Mouse (Mus musculus) hindbrain, embryonic 15.5 days (tissue): Measurements from ENCODE around the gene Mrpl50. TPM values are rescaled to one million over a fixed set of nuclear protein-coding genes. Genes with fewer than 3 reads are reported as not detected.
"Not testable (repeated sequence)": the region's sequence is repeated elsewhere in the genome, so short reads cannot be mapped to it uniquely, and the experiment has no call there.

ENCODE experiments used
- ATAC-seq: fragments of 200-750 bp; cut with Nextera tagmentation; 2 replicates; pipeline ENCODE4 v1.8.0; 2017; ENCODE audit warnings: low read depth, moderate number of reproducible peaks, moderate TSS enrichment; ENCODE audit not compliant: low FRiP score
- H3K27ac ChIP-seq: fragments of 300-500 bp; sonication (generic); replicated peaks from 2 replicates; pipeline ENCODE4 v1.5.1; 2015; ENCODE audit warnings: mild to moderate bottlenecking, inconsistent platforms
- H3K27me3 ChIP-seq: fragments of 300-500 bp; sonication (generic); 2 replicates; pipeline ENCODE4 v1.6.1; 2015; ENCODE audit warnings: control low read depth, inconsistent platforms
- H3K36me3 ChIP-seq: fragments of 300-500 bp; sonication (generic); 2 replicates; pipeline ENCODE4 v1.6.1; 2015; ENCODE audit warnings: control low read depth, inconsistent platforms
- H3K4me1 ChIP-seq: fragments of 300-500 bp; sonication (generic); replicated peaks from 2 replicates; pipeline ENCODE4 v1.6.1; 2015; ENCODE audit warnings: control low read depth, inconsistent platforms
- H3K4me2 ChIP-seq: fragments of 300-500 bp; sonication (generic); 2 replicates; pipeline ENCODE4 v1.6.1; 2015; ENCODE audit warnings: moderate library complexity, mild to moderate bottlenecking, inconsistent platforms
- H3K4me3 ChIP-seq: fragments of 300-500 bp; sonication (generic); 2 replicates; pipeline ENCODE4 v1.5.1; 2015; ENCODE audit warnings: mild to moderate bottlenecking, inconsistent platforms
- H3K9ac ChIP-seq: fragments of 300-500 bp; sonication (generic); 2 replicates; pipeline ENCODE4 v1.6.1; 2015; ENCODE audit warnings: inconsistent platforms
- H3K9me3 ChIP-seq: fragments of 300-500 bp; sonication (generic); 2 replicates; pipeline ENCODE4 v1.6.1; 2016; ENCODE audit warnings: control low read depth, inconsistent platforms
- WGBS: fragments of 180-500 bp; shearing (Covaris S2); methylation state at CpG from one replicate; pipeline ENCODE4 v1.1.7; 2015; 5-methylcytosine and 5-hydroxymethylcytosine counted together
- polyA plus RNA-seq: library from polyadenylated mRNA; unstranded; fragments of >200 nt; fragmentation: Nextera tagmentation; extraction: Ambion mirVana; gene quantifications from 2 replicates; pipeline ENCODE4 v1.2.1, GENCODE M21; 2015

The Mrpl50 gene
- polyA plus RNA-seq, 1 experiment from 2014 or later = 72.9 TPM

GRCm38 (mm10) chr4:49503563-49503962 is 17.3 kb downstream of the Mrpl50 start:
- 91% methylated on average over 1 of the region's 1 CpGs for WGBS
- ATAC-seq = no peak

DNA sequence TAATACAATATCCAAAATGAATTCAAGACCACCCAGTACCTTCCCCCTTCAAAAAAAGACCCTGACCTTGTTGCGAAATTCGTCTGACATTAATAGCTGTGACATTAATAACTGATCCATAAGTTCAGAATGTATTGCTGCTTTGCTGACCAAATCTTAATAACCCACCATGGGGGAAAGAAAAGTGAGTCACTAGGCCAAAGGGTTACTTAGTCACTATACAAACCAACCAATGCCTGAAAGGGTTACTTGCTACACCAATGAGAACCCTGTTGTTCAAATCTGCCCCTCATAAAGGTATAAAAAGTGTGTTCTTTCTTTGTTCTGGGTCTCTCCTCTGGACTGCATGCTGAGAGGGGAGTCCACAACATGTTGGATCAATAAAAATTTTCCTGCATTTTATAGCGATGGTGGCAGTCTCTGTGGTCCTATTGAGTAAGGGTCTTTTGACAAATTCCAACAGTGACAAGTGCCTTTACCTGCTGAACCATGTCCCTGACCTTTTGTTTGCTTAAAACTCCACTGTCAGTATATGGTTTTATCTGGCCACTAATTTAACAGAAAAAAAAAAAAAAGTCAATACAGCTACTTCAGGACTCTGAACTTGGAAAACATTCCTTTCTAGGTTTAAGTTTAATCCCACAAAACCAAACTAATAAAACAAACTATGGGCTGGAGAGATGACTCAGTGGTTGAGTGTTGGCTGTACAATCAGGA is 34.8 kb downstream of the Mrpl50 start:
- not testable (repeated sequence) for H3K27ac ChIP-seq, H3K4me3 ChIP-seq, H3K4me1 ChIP-seq, H3K4me2 ChIP-seq, H3K9ac ChIP-seq, H3K27me3 ChIP-seq, ATAC-seq, H3K9me3 ChIP-seq, H3K36me3 ChIP-seq
- 80% methylated on average over 3 of the region's 3 CpGs for WGBS

More at GRCm38 (mm10) chr4:49503563-49503962, 17.3 kb downstream of the Mrpl50 start:
- Histone ChIP-seq H3K36me3 (no peaks in the 10 kb centered on the region), H3K9me3 (no peaks in the 10 kb centered on the region), H3K9ac (no peak overlapping the region), H3K27me3 (no peaks in the 10 kb centered on the region), H3K4me3 (no peak overlapping the region), H3K4me2 (no peak overlapping the region), H3K27ac (no peak overlapping the region), H3K4me1 (no peaks in the 10 kb centered on the region)

- H3K9ac ChIP-seq = no peak overlapping the region
- no peak overlapping the region for H3K4me3 ChIP-seq
- H3K27ac ChIP-seq = no peak overlapping the region
- H3K9me3 ChIP-seq = no peaks in the 10 kb centered on the region
- H3K4me2 ChIP-seq = no peak overlapping the region
- H3K4me1 ChIP-seq = no peaks in the 10 kb centered on the region
- no peaks in the 10 kb centered on the region for H3K27me3 ChIP-seq
- no peaks in the 10 kb centered on the region for H3K36me3 ChIP-seq
- no peak for ATAC-seq
Observed at GRCm38 (mm10) chr4:49485442-49485841, 35.5 kb downstream of the Mrpl50 start.

DNA sequence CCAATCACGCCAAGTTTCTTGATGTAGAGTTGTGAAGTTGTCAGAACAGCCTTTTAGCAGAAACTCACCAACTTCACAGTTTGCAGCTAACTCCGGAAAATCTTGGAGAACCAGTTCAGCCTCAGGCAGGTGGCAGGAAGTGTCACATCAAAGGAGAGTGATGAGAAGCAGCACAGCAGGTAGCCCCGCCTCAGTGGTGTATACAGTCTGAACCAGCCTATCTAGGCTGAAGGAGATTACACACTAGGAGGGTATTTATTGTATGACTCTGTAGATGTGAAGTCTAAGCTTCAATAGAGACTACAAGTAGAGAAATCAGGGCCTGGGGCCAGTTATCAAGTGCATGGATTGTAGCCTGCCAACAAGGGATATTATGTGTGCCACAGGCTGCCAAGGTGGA is 40.0 kb downstream of the Mrpl50 start:
- Histone ChIP-seq H3K9me3 (no peaks in the 10 kb centered on the region), H3K4me3 (no peak overlapping the region), H3K4me1 (no peaks in the 10 kb centered on the region), H3K36me3 (no peaks in the 10 kb centered on the region), H3K27ac (no peak overlapping the region), H3K4me2 (no peak overlapping the region), H3K27me3 (no peaks in the 10 kb centered on the region), H3K9ac (no peak overlapping the region)
- WGBS = 45% methylated on average over 3 of the region's 3 CpGs
- no peak for ATAC-seq

DNA sequence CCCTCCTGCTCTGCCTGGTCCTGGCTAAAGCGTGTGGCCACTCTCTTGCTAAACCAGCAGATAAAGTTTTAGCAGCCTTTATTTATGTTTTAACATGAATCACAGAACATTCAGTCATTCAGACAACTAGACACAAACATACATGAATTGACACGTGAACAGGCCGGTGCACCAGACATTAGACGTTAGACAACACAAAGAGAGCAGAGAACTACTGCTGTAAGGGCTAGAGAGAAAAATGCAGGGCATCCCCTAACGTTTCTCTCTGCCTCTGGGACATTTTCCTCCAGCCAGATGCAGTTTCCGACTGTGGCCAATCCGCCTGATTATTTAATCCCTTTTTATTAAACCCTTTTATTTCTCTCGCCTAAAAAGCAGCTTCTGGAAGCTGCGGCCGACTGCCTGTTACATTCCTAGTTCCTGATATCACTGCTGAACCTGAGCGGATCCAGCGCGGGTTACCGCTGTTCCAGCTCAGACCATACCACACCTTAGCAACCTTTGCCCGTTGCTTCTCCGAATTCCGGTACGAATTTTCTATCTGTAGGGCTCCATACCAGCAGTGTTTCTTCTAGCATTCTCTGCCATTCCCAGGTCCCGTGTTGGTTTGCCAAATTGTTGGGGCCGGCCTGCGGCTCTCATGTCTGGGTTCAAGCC is 40.7 kb downstream of the Mrpl50 start:
- H3K4me1 ChIP-seq = no peaks in the 10 kb centered on the region
- no peaks in the 10 kb centered on the region for H3K27me3 ChIP-seq
- H3K4me3 ChIP-seq = no peak overlapping the region
- no peak for ATAC-seq
- no peak overlapping the region for H3K9ac ChIP-seq
- peak overlapping the region; percentile 3; the same call in 1 of the 2 replicates for H3K4me2 ChIP-seq
- 29% methylated on average over 21 of the region's 21 CpGs for WGBS
- H3K36me3 ChIP-seq = no peaks in the 10 kb centered on the region
- H3K27ac ChIP-seq = no peak overlapping the region
- H3K9me3 ChIP-seq = no peaks in the 10 kb centered on the region

DNA sequence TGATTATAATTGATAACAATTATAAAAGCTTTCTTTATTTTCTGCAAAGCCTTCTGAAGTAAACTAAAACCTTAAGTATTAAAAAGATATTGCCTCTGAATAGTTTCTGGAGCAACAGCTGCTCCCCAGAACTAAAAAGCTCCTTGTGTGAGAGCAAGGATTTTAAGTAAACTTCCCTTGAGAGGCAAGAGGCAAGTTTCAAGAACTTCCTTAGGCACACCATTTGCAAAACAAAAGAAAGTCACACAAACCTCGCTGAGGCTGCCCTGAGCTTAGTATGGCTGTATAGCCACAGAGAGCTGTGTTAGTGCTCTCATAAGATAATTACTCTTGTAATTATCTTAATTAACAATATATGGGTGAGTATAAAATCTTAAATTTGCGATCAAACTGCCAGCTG is 41.9 kb downstream of the Mrpl50 start:
- not testable (repeated sequence) for ATAC-seq, H3K4me1 ChIP-seq
- 23% methylated on average over 2 of the region's 2 CpGs for WGBS

DNA sequence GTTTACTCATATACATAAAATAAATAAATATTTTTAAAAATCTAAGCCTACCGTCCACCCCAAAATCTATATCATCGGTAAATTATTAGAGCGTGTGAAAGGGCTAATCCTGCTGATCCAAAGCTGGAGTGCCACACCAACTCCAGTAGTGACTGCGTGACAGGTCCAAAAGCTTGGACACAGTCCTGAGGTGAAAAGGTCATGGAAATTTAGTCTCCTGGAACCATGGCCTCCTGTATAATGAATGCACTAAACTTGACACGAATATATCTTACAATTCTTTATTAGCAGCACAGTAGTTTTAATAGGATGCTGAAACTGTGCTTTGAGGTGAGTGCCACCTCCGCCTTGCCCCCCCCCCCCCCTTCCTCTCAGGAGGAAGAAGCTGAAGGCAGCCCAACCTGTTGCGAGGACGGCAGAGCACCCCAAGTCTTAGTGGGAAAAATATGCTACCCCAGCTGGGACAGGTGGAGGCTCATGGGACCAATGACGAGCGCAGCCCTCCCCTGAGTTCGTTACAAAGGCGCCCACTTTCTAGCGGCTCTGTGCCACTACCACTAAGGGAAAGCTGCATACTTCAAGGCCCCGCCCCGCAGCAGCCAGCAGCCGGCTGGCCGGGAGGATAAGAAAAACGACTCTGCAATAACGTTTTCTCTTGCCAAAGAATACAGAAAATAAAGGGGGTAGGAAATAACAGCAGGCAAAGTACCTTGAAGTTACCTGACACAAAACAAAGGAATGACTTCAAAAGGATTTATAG is 42.6 kb downstream of the Mrpl50 start:
- 20% methylated on average over 19 of the region's 19 CpGs for WGBS
- peak; percentile 61; the same call in 1 of the 2 replicates for ATAC-seq
- Histone ChIP-seq H3K27me3 (no peaks in the 10 kb centered on the region), H3K4me3 (peak overlapping the region; percentile 10), H3K36me3 (no peaks in the 10 kb centered on the region), H3K4me1 (no peaks in the 10 kb centered on the region), H3K4me2 (peak overlapping the region; percentile 48), H3K27ac (no peak overlapping the region), H3K9me3 (no peaks in the 10 kb centered on the region), H3K9ac (no peak overlapping the region)

More for the DNA sequence above, 41.9 kb downstream of the Mrpl50 start:
- H3K4me3 ChIP-seq, H3K4me2 ChIP-seq, H3K27ac ChIP-seq, H3K9ac ChIP-seq, H3K27me3 ChIP-seq, H3K9me3 ChIP-seq, H3K36me3 ChIP-seq: not testable (repeated sequence)

DNA sequence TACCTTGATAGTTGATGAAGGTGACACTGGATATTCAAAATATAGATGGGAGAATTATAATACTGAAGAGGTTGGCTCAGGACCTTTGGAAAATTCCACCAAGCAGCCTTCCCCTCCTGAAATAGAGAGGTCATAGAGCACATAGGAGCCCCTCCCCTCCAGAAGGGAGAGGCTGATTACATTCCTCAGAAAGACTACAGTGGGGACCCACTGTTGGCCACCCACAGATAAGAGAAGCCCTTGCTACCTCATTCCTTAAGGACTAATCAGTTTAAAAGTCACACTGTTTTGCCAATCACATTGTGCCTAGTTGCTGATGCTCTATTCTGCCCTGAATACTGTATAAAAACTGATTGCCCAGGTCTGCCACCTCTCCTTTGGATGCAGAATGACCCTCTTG is 46.3 kb downstream of the Mrpl50 start:
- no peak for ATAC-seq
- H3K4me1 ChIP-seq = no peaks in the 10 kb centered on the region
- H3K9ac ChIP-seq = no peak overlapping the region
- no peaks in the 10 kb centered on the region for H3K27me3 ChIP-seq
- no peak overlapping the region for H3K4me3 ChIP-seq
- no peaks in the 10 kb centered on the region for H3K9me3 ChIP-seq
- H3K4me2 ChIP-seq = no peak overlapping the region
- H3K36me3 ChIP-seq = no peaks in the 10 kb centered on the region
- no peak overlapping the region for H3K27ac ChIP-seq

DNA sequence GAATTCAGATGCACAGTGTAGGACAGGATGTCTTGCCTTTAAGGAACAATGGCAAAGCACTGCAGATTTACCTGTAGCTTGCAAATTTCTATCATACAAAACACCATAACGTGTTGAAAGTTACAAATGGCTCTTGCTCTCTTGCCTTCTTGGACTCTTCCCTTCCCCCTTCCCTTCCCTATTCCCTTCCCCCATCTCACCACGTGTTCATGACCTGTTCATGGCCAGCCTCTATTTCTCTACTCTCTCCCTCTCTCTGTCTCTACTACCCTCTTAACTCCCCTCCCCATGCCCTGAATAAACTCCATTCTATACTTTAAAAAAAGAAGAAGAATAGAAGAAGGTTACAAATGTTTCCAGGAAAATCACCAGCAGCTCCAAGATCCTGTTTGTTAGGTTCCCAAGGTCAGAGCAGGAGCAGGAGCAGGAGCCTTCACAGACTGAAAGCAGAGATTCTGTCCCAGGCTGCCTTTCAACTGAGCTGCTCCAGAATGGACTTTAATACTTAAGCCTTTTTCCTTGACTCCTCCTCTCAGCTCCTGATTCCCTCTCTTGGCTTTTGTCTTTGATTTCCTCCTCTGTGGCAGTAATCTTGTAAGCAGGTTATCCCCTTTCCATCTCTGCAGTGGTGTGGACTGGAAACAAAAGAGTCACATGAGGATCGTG is 47.3 kb downstream of the Mrpl50 start, which contains the start of gene Acnat1:
Gene Acnat1 (minus strand): TSS at position 478 of the 666 bp plus-strand sequence.
- no peaks in the 10 kb centered on the region for H3K9me3 ChIP-seq
- H3K36me3 ChIP-seq = no peaks in the 10 kb centered on the region
- no peak within 1 kb of the TSS for H3K4me3 ChIP-seq
- no peaks in the 10 kb centered on the region for H3K27me3 ChIP-seq
- H3K4me2 ChIP-seq = no peak within 1 kb of the TSS
- 51% methylated on average over 3 of the region's 3 CpGs for WGBS
- H3K4me1 ChIP-seq = no peaks in the 10 kb centered on the region
- no peak within 1 kb of the TSS for H3K9ac ChIP-seq
- H3K27ac ChIP-seq = no peak within 1 kb of the TSS
- no peak for ATAC-seq

- H3K9me3 ChIP-seq = no peaks in the 10 kb centered on the region
- no peak overlapping the region for H3K4me3 ChIP-seq
- H3K27ac ChIP-seq = no peak overlapping the region
- WGBS = 91% methylated on average over 3 of the region's 3 CpGs
- ATAC-seq = no peak
- H3K9ac ChIP-seq = no peak overlapping the region
- no peaks in the 10 kb centered on the region for H3K36me3 ChIP-seq
- no peaks in the 10 kb centered on the region for H3K27me3 ChIP-seq
- H3K4me2 ChIP-seq = no peak overlapping the region
- no peaks in the 10 kb centered on the region for H3K4me1 ChIP-seq
Observed at GRCm38 (mm10) chr4:49469435-49470151, 51.3 kb downstream of the Mrpl50 start.

GRCm38 (mm10) chr4:49467360-49467759 is 53.5 kb downstream of the Mrpl50 start:
- Histone ChIP-seq H3K9ac (no peak overlapping the region), H3K9me3 (no peaks in the 10 kb centered on the region), H3K4me1 (no peaks in the 10 kb centered on the region), H3K27me3 (no peaks in the 10 kb centered on the region), H3K27ac (no peak overlapping the region), H3K4me3 (no peak overlapping the region), H3K4me2 (no peak overlapping the region), H3K36me3 (no peaks in the 10 kb centered on the region)
- ATAC-seq = no peak
- 90% methylated on average over 6 of the region's 6 CpGs for WGBS
